Mouse (Mus musculus) kidney, adult 2 months (tissue): ENCODE data around the gene Dmac2. TPM values are rescaled to one million over a fixed set of nuclear protein-coding genes. Genes with fewer than 3 reads are reported as not detected.
"Not testable (repeated sequence)": the region's sequence is repeated elsewhere in the genome, so short reads cannot be mapped to it uniquely, and the experiment has no call there.

Source experiments
- DNase-seq: peaks from one replicate; pipeline ENCODE4 v3.0.0; 2021
- H3K27ac ChIP-seq: fragments of 200-500 bp; 2 replicates; pipeline ENCODE4 v1.5.1; 2012; ENCODE audit warnings: low read depth, low read length, control low read depth, inconsistent platforms; ENCODE audit not compliant: insufficient read depth
- H3K27me3 ChIP-seq: fragments of 200-500 bp; replicated peaks from 2 replicates; pipeline ENCODE4 v1.6.1; 2012; ENCODE audit warnings: mild to moderate bottlenecking, moderate library complexity, low read length, inconsistent platforms; ENCODE audit not compliant: control insufficient read depth, insufficient read depth
- H3K36me3 ChIP-seq: fragments of 200-500 bp; 2 replicates; pipeline ENCODE4 v1.6.1; 2012; ENCODE audit warnings: mild to moderate bottlenecking, moderate library complexity, low read length, inconsistent platforms; ENCODE audit not compliant: control insufficient read depth, insufficient read depth
- H3K4me1 ChIP-seq: fragments of 200-500 bp; 2 replicates; pipeline ENCODE4 v1.6.1; 2011; ENCODE audit warnings: low read length; ENCODE audit not compliant: control insufficient read depth, insufficient read depth
- H3K4me3 ChIP-seq: fragments of 200-500 bp; 2 replicates; pipeline ENCODE4 v1.5.1; 2011; ENCODE audit warnings: mild to moderate bottlenecking, low read depth, low read length, control low read depth; ENCODE audit not compliant: insufficient read depth
- CTCF ChIP-seq: fragments of 200-500 bp; conservative IDR thresholded peaks from 2 replicates; pipeline ENCODE4 v1.5.1; 2011; ENCODE audit warnings: low read depth, mild to moderate bottlenecking, control low read depth, low read length, moderate library complexity, mixed read lengths; ENCODE audit not compliant: insufficient read depth, insufficient read length
- POLR2A ChIP-seq: fragments of 200-500 bp; IDR thresholded peaks from one replicate; pipeline ENCODE4 v1.6.1; 2011; ENCODE audit warnings: low read depth, low read length, control low read depth
- WGBS: fragments of 180-500 bp; shearing (Covaris S2); methylation state at CpG from one replicate; pipeline ENCODE4 v1.1.7; 2018; 5-methylcytosine and 5-hydroxymethylcytosine counted together
- polyA plus RNA-seq: library from polyadenylated mRNA; depleted of rRNA; stranded (reverse); fragments of >200 nt; gene quantifications from 2 replicates; pipeline ENCODE4 v1.2.3, GENCODE M21; 2012; rRNA removed

The Dmac2 gene
- polyA plus RNA-seq, result 114 and 134 TPM in 2 replicates

GRCm38 (mm10) chr7:25618865-25619721, at the start of gene Dmac2:
Dmac2 (plus strand) TSS chr7:25619414.
- peak within 1 kb of the TSS; percentile 73 for H3K27ac ChIP-seq
- WGBS, result 1% methylated on average over 53 of the region's 53 CpGs
- no peaks in the 10 kb centered on the region for H3K27me3 ChIP-seq
- DNase-seq, result peak; percentile 98
- H3K4me1 ChIP-seq, result peaks cover 12% of the 10 kb centered on the region; the same call in 1 of the 2 replicates
- no peaks in the 10 kb centered on the region for H3K36me3 ChIP-seq
- TF ChIP-seq POLR2A, result peak; percentile 40
- TF ChIP-seq CTCF, result no peak
- H3K4me3 ChIP-seq, result peak within 1 kb of the TSS; percentile 60

- H3K4me3 ChIP-seq, H3K27me3 ChIP-seq, H3K36me3 ChIP-seq, H3K27ac ChIP-seq: not testable (repeated sequence)
- WGBS, result 36% methylated on average over 5 of the region's 5 CpGs
- peaks cover 17% of the 10 kb centered on the region; the same call in 1 of the 2 replicates for H3K4me1 ChIP-seq
- DNase-seq, result peak; percentile 54
Observed at GRCm38 (mm10) chr7:25573806-25574205, 45.4 kb upstream of the Dmac2 start.

DNA sequence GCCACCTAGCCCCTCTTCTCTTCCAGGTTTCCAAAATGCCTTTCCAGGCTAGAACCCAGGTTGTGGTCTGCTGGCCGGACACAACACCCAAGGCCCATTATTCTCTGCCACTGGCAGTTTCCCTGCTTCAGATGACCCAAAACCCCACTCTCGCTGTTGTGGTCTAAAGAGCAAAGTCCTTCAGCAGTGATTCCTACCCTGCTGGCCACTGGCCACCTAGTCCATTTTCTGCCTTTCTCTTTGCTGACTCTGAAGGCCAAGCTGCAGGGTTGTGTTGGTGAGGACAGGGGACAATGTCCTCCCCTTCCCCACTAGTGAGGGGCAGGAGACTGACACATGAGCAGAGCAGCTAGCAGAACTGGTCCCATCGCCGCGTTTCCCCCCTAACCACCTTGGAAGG, 44.1 kb upstream of the Dmac2 start:
- WGBS, result 42% methylated on average over 5 of the region's 5 CpGs
- peak overlapping the region; percentile 46 for H3K27ac ChIP-seq
- no peak overlapping the region for H3K4me3 ChIP-seq
- H3K36me3 ChIP-seq, result no peaks in the 10 kb centered on the region
- DNase-seq, result peak; percentile 89
- H3K27me3 ChIP-seq, result no peaks in the 10 kb centered on the region
- peaks cover 17% of the 10 kb centered on the region; the same call in 1 of the 2 replicates for H3K4me1 ChIP-seq
- TF ChIP-seq POLR2A (no peak), CTCF (no peak)

GRCm38 (mm10) chr7:25575870-25576269, 43.3 kb upstream of the Dmac2 start:
- Histone ChIP-seq H3K27ac (peak overlapping the region; percentile 46), H3K4me3 (no peak overlapping the region), H3K36me3 (no peaks in the 10 kb centered on the region), H3K27me3 (no peaks in the 10 kb centered on the region), H3K4me1 (peaks cover 17% of the 10 kb centered on the region; the same call in 1 of the 2 replicates)
- DNase-seq, result no peak
- no peak for TF ChIP-seq POLR2A
- no peak for TF ChIP-seq CTCF
- WGBS, result 26% methylated on average over 8 of the region's 8 CpGs

DNA sequence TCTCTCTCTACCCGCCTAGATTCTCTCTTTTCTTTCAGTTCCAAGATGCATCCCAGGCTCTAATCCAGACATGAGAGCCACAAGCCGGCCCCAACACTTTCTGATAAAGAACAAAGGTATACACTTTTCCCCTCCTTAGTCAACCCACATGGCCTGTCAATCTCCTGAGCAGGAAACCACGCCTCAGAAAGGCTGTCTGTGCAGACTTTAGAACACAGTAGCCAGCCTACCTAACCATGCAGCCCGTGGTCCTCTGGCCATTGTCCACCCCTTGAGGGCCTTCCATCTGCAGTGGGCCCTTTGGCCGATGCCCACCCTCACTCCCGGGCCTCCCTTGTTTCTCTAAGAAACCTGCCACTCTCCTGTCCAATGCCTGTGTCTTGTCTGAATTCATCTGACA, 42.9 kb upstream of the Dmac2 start:
- H3K4me1 ChIP-seq, result peaks cover 17% of the 10 kb centered on the region; the same call in 1 of the 2 replicates
- WGBS, result 42% methylated on average over 6 of the region's 6 CpGs
- not testable (repeated sequence) for H3K36me3 ChIP-seq, H3K4me3 ChIP-seq, H3K27me3 ChIP-seq, H3K27ac ChIP-seq, DNase-seq

DNA sequence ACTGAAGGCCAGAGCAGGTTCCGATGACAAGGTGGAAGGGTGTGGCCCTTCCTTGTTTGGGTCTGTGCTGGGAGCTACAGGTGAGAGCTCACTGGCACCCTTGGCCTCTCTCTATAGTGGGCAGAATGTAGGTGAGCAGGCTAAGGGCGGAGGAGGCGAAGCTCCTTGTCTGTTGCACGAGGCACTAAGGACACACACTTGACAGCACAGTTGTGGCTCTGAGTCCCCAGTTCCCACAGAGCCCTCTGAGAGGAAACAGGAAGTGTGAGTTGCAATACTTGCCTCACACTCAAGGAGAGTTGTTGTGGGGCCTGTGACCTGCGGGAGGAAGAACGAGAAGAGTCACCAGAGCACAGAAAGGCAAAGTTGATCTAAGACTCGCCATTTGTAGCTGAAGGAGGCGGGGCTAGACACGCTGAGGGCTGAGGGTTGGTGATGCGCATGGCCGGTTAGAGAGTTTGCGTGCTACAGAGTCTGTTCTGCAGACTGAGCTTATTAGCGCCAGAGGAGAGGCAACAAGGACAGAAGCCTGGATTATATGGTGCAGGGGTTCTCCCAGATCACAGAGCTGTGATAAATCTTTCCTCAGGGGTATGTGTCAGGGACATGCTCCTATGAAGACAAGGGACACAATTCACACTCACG, 42.3 kb upstream of the Dmac2 start:
- DNase-seq, result peak; percentile 53
- H3K36me3 ChIP-seq, H3K4me3 ChIP-seq, H3K27me3 ChIP-seq, H3K27ac ChIP-seq: not testable (repeated sequence)
- peaks cover 17% of the 10 kb centered on the region; the same call in 1 of the 2 replicates for H3K4me1 ChIP-seq
- WGBS, result 30% methylated on average over 14 of the region's 14 CpGs

DNA sequence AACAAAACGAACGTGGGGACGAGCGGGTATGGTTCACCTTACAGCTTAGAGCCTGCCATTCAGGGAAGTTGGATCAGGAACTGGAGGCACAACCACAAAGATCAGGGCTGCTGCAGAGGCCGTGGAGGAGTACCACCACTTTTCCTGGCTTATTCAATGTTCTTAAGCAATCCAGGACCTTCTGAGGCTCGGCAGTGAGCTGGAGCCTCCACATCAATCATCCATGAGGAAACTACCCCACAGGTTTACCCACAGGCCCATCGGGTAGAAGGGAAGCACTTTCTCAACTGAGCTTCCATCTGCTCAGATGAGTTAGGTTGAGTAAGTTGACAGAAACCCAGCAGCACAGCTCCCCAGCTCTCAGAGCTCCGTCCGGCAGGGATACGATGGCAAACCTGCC, 39.8 kb upstream of the Dmac2 start:
- TF ChIP-seq POLR2A (no peak), CTCF (no peak)
- WGBS, result 83% methylated on average over 10 of the region's 10 CpGs

More for the DNA sequence above, 39.8 kb upstream of the Dmac2 start:
- Histone ChIP-seq H3K4me3 (no peak overlapping the region), H3K36me3 (no peaks in the 10 kb centered on the region), H3K27ac (no peak overlapping the region), H3K4me1 (peaks cover 17% of the 10 kb centered on the region; the same call in 1 of the 2 replicates), H3K27me3 (no peaks in the 10 kb centered on the region)
- DNase-seq, result no peak
